Mouse (Mus musculus) spleen, adult 2 months (tissue): ENCODE results near the gene Itih4.

Experiments used
- CTCF ChIP-seq: fragments of 200-500 bp; IDR thresholded peaks from 2 replicates; pipeline ENCODE4 v1.5.1; 2011; ENCODE audit warnings: mild to moderate bottlenecking, inconsistent platforms; ENCODE audit not compliant: insufficient read depth, insufficient read length, insufficient replicate concordance; ENCODE audit errors: extremely low read depth
- POLR2A ChIP-seq: fragments of 200-500 bp; IDR thresholded peaks from 2 replicates; pipeline ENCODE4 v1.6.1; 2011; ENCODE audit warnings: low read depth, low read length, inconsistent platforms

GRCm38 (mm10) chr14:30949986-30950385 is 63.7 kb downstream of the Itih4 start:
- TF ChIP-seq CTCF (no peak), POLR2A (no peak)
